Mouse (Mus musculus) brain, embryonic 14.5 days (tissue): ENCODE measurements at regions not wholly inside any gene's neighbourhood (a gene's known extent, or its start where the extent isn't known, plus 50 kb on each side); places are given as distances from the start of the nearest gene placed in this dataset.

Experiments
- CTCF ChIP-seq: fragments of 200-500 bp; IDR thresholded peaks from 2 replicates; pipeline ENCODE4 v1.5.1; 2012; ENCODE audit warnings: inconsistent platforms, mild to moderate bottlenecking, moderate library complexity, borderline replicate concordance; ENCODE audit not compliant: insufficient read depth, insufficient read length; ENCODE audit errors: extremely low read depth
- POLR2A ChIP-seq: fragments of 200-500 bp; IDR thresholded peaks from 2 replicates; pipeline ENCODE4 v1.6.1; 2012; ENCODE audit warnings: mild to moderate bottlenecking, inconsistent platforms, borderline replicate concordance; ENCODE audit not compliant: poor library complexity, insufficient read depth, insufficient read length, severe bottlenecking; ENCODE audit errors: extremely low read depth

GRCm38 (mm10) chr2:159062266-159062665, 267.7 kb downstream of the Dhx35 start:
- TF ChIP-seq CTCF (no peak), POLR2A (no peak)
